Mouse (Mus musculus): Measurements from ENCODE around the gene Slc44a1.

DNA sequence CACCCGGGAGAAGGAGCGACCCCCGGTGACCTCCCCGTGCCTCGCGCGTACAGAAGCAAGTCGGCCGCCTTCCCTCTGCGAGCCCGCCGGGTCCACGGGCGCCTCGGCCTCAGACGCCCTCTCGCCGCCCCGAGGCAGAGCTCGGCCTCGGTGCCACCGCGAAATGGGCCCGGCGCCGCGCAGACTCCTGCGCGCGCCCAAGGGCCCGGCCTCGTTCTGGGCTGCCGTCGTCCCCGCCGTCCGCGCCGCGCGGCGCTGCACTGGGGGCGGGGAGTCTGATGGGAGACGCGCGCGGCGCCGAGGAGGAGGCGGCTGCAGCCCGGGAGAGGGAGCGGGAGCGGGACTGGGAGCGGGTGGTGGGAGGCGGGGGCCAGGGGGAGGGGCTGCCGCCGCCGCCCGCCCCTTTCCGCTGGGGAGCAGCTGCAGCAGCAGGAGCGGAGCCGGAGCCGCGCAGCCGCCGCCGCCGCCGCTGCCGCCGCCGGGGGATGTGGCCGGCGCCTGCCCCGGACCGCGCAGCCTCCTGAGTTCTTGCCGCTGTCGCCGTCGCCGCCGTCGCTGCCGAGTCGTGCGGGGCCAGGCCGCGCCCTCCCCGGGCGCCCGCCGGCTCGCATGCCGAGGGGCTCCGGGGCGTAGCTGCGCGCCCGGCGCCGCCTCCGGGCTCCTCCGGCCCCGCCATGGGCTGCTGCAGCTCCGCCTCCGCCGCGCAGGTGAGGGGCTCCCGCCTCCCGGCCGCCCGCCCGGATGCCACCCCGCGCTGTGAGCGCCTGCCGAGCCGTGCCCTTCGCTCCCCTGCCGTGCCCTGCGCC is at the start of gene Slc44a1:
- TF ChIP-seq CTCF (conservative IDR thresholded peaks at IDR 0.05; ENCODE audit: low read length) (no peak), NANOG (IDR thresholded peaks at IDR 0.05; ENCODE audit: borderline replicate concordance, low read length) (no peak)

Measured in E14TG2a.4 (cell line).